Mouse (Mus musculus) thymus, postnatal 4 days (tissue): ENCODE results near the gene Wnt7b.
A peak's percentile ranks its signal among the peaks of the same experiment; 100 is the strongest.

Source experiments
- DNase-seq: peaks from one replicate; pipeline ENCODE4 v3.0.0; 2021

Wnt7b gene

DNA sequence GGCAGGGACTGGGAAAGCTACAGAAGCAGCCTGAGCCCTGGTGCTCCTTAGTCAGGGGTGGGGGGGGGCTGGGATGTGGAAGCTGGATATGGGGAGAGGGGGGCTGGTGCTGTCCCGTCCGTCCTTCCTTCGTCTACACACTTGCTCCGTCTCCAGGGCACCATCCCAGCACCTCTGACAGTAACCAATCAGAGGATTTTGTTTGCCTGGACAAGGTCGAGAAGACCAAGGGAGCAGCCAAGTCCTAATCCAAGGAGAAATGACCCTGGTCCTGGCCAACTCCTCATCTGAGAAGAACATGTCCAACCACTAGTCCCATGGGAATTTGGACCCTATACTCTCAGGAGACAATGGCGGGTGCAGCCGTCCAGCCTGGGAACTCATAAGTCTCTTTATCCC is 18.4 kb upstream of the Wnt7b start:
- DNase-seq = no peak

DNA sequence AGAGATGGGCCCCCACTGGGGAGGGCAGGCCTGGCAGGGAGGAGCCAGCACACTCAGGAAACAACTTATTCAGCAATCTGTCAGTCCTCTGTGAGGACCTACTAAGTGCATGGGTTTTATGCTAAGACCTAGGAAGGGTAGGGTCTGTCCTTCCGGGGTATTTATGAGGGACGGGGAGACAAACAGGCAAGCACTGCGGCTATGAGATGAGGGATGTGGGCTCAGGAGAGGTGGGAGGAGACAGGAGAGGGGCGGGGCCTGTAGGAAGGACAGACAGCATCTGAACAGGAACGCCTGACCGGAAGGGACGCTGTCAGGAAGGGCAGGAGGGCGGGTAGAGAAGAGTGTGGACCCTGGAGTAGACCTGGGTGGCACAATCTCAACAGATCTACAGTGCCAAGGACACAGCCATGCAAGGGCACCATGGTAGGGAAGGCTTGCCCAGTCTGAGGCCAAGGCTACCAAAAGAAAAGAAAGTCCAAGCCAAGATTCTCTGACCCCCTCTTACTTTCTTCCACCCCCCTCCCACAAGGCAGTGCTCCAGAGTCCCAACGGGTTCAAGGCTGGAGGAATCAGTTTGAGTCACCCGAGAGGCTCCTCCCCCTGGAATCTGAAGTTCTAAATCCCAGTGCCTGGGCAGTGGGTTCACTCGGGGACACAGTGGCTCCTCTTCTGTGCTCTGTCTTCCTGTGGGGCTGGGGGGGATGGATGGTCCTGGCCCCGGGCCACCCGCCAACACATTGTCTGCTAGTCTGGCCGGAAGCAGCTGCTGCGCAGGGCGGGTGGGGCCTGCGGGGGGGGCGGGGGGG is 17.8 kb upstream of the Wnt7b start:
- no peak for DNase-seq

DNA sequence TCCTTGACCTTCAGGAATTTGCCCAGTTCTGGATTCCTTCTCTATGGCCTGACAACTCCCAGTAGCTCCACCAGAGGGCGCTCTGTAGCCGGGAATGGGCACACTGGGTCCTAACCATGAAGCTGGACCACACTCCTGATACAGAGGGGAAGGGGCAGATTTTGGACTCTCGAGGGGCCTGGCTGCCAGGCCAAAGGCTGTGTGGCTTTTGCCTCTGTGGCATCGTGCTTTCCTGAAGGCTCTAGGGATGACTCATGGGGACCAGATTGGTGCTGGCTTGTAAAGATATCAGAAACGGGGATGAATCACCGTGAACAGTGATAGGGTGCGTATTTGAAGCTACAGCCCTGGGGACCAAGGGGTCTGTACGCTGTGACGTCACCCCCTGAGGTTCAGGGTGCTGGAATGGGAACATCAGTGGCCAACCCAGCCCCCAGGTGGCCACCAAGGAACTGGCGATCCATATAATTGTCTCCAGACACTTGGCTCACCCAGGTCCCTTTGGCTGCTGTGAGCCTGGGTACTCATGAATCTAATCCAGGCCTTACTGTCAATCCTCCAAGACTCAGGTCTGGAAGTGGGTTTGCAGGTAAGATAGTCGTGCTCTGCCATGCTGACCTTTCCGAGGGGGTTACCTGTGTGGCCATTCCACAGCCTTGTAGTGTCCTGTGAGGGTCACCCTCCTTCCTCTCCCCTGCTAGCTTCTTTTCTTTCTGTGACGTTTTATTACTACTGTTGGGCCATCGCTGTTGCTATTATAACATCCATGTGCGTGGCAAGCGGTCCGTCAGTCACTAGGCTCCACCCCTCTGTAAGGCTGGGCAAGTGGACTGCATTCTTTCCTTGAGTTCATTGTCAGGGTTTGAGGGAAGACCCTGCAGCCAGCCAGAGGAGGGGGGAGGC is 17.0 kb upstream of the Wnt7b start:
- peak; percentile 70 for DNase-seq

DNA sequence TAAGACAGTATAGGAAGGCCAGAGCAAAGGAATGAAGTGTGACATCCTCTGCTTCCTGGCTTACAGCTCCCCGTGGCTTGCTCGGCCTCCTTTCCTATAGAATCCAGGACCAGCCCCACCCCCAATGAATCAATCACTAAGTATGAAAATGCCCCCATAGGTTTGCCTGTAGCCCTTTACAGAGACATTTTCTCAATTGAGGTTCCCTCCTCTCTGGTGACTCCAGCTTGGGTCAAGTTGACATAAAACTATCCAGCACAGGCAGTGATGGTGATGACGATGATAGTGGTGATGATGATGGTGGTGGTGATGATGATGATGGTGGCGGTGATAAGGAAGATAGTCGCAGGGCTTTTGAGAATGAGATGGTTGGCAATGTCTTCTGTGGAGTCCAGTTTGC is 16.2 kb upstream of the Wnt7b start:
- no peak for DNase-seq

DNA sequence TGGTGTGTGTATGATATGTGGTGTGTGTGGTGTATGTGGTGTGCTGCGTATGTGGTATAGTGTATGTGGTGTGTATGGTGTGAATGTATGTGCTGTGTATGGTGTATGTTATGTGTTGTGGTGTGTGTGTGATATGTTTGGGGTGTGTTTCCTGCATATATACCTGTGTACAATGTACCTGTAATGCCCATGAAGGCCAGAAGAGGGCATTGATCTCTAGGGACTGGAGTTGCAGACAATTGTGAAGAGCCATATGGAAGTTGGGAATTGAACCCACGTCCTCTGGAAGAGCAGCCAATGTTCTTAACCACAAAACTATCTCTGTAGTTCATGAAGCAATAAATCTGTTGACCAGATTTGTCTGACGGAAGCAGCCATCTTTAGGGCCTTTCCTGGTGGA is 15.1 kb upstream of the Wnt7b start:
- DNase-seq = no peak

DNA sequence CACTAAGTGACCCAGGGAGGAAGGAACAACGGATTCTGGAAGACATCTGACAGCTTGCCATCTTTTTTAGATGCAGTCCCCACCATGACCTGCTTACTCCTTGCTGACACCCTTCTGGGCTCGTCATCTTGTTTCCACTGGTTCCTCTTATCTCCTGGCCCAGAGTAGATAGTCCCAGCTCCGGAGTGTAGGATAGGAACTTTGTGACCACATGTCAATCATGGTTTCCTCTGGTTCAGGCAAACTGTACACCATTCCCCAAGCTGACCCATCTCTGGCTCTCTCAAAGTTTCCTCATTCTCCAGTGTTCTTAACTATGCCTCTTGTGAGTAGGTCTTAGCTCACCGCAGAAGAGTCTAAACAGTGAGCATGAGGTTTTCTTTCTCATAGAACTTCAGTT is 10.4 kb upstream of the Wnt7b start:
- DNase-seq = no peak

DNA sequence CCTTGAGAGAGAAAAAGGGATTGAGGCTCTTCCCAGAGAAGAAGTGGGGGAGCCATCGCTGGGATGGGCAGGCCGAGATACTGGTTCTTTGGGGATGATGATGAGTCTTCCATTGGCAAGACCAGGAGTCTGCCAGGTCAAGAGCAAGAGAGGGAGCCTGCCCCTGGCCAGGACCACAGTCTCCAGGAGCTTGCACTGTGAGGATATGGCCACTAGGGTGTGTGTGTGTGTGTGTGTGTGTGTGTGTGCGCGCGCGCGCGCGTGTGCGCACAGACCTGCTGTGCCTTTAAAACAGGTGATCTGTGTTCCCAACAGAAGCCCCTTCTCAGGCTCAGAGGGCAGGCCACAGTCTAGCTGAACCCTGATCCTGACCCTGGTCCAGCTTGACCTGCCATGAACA is 8.6 kb upstream of the Wnt7b start:
- DNase-seq = no peak

DNA sequence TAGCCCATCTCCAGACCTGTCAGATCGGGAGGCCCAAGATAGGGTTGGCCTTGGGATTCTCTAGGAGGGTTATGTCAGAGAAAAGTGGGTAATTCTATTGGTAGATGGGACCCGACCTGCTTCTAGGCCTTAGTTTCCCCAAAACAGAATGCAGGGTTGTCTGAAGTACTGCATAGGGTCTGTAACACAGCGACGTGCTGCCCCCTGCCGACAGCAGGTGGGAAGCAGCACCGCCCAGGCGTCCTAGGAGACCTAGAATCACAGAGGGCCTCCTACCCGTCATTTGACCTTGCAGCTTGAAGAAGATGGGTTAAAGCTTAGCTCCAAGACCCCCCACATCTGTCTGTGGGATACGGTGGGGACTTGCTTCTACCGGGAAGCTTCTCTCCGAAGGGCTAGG is 1.2 kb upstream of the Wnt7b start:
- peak; percentile 90 for DNase-seq

DNA sequence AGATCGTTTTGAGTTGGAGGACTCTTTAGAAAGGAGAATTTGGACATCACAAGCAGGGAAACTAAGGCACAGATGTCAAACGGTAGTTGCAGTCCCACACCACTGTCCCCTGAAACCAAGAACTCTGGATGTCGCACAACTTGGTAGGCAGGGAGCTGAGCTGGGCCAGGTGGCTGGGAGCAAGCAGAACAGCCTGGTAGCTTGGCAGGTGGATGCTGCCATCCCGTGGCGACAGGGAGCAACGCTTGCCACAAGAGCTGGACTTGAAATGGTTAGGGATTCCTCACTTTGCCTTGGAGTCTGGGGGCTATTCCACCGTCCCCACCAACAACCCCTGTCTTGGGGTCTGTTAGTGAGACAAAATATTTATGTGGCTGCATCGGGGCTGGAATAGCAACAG is 751 bp upstream of the Wnt7b start:
- DNase-seq = peak; percentile 86

DNA sequence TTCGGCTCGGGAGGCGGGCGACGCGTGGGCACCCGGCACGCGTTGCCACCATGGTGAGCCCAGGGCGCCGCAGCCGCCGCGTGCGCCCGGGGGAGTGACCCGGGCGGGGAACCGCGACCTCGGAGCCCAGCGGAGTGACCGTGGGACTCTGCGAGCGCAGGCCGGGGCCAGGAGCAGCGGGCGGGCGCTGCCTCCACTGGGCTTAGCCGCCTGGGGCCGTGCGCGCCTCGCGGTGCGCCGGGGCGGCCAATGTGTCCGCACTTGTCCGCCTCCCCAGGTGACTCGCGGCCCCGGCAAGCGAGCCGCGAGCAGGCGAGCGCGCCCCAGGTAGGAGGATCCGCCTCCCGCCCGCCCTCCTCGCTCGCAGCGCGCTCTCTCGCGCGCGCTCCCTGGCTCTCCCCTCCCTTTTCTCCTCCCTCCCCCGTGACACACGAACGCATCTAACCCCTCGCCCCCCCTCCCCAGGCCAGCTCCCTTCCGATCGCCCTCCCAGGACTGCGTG is 659 bp downstream of the Wnt7b start:
- no peak for DNase-seq

DNA sequence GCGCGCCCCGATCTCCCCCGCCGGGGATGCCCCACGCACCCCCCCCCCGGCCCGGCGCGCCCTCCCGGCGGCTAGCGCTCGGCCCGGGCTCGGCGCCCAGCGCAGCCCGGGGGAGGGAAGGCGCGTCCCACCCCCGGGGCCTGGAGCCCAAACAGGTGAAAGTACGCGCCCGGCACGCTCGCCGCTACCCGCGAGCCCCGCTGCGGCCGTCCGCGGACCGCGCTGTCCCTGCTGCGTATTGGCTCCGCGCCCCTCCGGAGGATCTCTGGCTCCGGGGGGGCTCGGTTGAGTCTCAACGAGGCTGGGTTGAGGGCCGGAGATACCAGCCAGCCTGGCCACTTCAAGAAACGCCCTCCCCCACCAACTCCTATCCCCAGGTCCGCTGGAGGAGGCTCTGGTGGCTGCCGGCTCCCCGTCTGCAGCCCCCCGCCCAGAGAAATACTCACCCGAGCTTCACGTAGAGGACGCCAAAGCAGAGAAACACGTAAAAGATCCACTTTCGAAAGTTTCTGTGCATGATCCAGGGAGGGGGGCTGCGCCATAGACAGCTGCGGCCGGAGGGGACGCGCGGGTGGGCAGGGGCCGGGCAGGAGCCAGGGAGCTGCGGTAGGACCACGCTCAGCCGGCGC is 1.2 kb downstream of the Wnt7b start:
- DNase-seq = no peak

DNA sequence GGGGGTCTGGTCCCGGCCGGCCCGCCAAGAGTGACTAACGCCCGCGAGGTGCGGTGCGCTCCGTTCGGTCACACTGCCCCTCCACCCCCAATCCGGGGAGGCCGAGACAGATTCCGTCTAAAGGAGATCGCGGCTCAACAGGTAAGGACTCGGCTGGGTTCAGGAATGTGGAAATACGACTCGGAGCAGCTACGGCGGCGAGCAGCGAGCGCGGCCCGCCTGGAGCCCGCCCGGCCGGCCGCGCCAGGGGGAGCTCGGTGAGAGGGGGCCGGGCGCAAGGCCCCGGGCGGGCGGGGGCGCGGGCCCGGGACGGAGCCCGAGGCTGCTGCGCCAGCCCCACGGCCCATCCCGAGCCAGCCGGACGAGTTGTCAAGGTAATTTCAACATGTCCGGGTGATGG is 1.8 kb downstream of the Wnt7b start:
- DNase-seq = no peak

DNA sequence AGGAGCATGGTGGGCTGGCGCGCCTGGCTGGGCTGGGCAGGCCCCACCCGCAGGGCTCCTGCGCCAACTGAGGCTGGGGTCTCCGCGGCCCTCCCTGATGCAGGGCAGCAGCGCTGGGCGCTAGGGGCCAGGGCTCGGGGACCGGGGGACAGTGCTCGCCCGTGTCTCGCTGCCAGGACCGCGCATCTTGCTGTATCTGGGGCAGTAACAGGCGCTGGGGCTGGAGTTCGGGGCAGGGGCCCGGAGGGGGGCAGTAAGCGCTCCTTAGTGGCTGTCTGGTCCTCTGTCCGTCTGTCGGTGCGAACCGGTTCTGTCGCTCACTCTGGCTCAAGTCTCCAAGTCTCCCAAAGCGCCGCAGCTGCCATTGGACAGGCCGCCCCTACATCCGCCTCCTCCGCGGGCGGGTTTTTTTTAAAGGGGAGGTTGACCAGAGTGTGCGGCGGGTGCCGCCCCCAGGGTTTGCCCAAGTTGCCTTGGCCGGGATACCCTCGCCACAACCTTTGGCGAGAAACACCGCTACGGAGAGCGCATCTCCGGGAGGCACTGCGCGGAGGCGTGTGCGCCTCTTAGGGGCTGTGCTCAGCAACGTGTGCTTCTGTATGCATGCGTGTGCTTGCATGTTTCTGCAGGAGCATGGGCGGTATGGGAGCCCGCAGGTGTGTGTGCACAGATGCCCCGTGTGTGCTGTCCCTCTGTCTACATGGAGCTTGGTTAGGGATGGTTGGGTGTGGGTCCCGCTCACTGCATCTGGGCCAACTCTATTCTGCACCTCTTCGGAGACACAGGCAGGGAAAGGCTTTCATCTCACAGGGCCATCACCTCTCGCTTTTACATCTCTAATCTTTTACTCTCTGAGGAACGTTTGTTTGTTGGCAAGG is 4.5 kb downstream of the Wnt7b start:
- no peak for DNase-seq

DNA sequence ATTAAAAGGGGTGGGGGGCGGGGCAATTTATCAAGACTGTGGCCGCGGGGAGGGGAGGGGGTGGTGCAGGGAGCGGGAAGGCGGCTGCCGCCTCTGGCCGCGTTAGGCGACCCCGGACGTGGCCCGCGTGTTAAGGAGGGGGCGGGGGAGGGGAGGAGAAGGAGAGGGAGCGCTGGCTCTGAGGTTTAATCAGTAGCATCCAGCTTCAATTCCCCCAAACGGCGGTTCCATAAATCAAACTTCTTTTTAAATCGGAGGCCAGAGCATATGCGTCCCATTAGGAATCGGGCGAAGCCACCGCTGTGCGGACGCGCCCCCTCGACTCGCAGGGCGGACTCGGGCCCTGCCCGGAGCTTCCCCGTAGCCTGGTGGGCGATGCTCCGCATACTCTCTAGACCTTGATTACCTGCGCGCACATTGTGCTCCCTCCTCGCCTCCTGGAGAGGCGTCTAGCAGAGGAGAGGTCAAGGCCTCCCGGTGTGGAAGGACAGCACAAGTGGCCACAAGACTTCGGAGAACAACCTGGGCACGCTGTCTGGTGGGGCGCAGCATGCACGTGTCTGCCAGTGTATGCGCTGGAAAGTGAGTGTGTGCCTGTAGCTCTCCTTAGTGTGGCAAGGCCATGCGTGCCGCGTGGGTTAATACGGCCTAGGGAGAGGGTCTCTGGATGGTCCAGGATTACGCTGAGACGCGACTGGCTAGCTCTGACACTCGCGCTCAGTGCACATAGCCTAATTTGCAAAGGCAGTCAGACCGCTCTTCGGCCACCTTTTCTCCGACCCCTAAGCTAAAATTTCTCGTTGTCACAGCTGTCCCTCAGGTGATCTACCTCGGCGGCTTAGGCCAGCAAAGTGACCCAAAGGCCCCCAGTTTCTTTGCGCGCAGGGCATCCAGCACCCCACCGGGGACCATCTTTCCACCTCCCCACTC is 5.5 kb downstream of the Wnt7b start:
- no peak for DNase-seq

DNA sequence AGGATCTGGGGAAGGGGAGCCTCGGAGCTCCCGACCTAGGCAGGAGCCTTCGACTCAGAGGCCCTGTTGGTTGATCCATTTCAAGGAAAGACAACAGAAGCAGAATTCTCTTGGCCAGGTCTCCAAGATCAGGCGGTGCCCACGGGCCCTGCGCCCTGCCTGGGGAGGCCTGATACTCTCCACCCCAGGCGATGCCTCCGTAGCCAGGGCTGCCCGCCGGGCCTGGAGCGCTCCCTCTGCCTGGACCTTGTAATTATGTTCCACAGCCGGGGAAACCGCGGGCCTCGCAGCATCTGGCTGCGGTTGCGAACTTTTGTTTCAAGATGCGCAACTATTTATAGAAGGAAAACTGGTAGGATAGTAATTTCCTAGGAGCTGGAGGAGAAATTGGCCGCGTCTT is 6.2 kb downstream of the Wnt7b start:
- DNase-seq = no peak

DNA sequence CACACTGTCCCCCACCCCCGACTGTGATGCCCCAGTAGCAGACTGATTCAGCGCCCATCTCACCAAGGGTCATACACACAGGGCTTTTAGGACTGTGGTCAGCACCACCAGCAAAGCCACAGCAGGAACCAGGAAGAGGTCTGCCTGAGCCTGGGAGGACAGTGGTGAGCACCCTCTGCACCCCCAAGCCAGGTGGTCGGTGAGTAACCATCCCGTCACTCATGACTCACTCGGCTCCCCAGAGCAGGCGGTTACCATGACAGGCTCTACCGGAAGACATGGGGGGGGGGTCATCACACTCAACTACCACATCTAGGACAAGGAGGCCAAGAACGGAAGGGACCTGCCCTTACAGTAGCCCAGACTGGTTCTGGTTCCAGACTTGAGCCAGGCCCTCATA is 7.7 kb downstream of the Wnt7b start:
- no peak for DNase-seq

DNA sequence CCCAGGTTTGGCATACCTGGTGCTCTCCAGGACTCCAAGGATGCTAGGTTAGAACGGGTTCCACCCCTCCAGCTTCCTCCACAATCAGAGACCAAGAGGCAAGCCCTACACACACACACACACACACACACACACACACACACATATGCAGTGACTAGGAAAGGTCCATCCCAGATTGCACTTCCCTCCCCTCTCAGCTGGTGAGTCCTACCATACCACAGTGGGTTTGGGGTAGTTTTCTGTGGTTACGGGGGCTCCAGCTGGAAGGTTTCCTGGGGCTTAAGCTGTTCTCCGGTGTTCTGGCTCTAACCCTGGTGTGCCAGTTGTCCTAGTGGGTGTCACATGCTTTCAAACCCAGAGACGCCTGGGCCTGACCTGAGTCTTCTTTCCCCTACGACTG is 8.2 kb downstream of the Wnt7b start:
- DNase-seq = no peak

DNA sequence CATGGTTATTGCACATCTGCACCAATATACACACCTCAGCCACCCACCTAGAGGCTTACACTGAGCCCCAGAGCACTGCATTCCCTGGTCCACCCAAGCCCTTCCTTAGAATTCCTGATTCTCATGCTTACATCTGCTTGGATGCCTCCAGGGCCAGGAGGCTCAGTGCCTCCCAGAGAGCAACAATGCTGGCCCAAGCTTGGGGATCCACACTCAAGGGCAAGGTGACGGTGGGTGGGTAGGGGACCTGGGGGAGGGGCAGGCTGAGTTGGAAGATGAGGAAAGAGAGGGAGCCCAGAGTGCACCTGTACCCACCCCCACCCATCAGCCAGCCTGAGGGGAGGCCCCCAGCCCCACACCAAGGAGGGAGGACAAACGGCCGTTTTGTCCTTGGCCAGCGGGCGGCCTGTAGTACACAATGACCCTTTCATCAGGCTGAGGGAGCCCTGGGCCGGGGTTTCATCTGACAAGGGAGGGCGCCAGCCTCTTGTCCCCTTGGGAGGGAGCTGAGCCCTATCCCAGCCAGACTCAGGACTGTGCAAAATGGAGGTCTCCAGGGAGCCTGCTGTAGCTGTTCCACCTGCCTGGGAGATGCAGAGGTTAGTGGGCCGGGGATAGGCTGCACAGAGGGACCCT is 9.5 kb downstream of the Wnt7b start:
- no peak for DNase-seq

DNA sequence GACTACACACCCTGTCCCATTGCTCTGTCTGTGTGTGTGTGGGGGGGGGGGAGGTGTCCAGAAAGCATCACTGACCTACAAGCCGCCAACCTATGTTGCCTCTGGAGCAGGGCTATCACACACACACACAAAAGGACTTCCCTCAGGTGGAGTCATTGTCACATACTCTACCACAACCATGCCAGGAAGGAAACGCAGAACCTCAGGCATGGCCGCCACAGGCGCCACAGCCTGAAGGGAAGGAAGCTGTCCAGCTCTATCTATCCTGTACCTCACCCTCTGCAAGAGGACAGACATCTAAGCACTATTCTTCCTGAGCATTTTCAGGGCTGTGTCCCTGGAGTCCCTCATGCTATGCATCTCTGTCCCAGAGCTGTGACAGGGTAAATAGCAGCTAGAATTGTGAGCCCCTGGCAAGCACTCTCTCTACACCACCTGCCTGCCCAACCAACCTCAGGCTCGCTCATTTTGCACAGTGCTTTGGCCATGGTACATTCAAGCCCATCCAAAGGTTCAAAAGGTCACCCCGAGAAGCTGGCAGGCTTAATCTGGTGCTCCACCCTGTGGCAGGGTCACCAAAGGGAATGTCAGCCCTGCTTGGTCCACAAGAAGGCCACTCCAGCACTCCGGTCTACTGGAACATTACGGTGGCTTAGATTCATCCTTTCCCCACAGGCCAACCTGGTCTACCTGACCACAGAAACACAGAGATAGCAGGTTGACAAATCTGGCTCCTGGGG is 12.1 kb downstream of the Wnt7b start:
- DNase-seq = no peak

DNA sequence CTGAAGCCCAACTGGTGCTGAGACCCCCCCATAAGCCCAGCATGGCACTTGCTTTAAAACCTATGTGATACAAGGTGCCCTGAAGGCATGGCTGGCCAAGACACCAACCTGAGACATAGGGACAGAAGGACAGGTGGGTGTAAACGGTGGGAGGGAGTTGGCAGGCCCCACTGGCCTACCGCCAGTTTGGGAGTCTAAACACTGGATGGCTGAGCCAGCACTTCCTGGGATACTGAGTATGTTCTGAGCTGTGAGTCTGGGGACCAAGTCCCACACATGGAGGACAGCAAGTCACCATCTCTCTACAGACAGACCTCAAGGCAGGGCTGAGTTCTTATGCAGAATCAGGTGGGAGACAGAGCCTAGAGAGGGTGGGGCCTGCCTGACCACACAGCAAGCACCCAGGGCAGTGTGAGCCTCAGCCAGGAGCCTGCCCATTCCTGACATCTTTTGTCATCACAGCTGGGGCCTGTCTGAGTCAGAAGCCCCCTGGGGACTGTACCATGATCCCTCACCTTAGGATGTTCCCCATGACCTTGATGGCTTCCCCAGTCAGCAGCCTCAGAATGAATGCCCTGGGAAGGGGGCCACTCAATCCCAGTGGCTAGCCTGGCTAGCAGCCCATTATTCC is 13.0 kb downstream of the Wnt7b start:
- DNase-seq = no peak
